Mouse (Mus musculus) heart, postnatal 0 days (tissue): ENCODE results near the gene D130052B06Rik. TPM values are rescaled to one million over a fixed set of nuclear protein-coding genes. Genes with fewer than 3 reads are reported as not detected.
A peak's percentile ranks its signal among the peaks of the same experiment; 100 is the strongest.

Experiments
- ATAC-seq: fragments of 200-750 bp; cut with Nextera tagmentation; 2 replicates; pipeline ENCODE4 v1.8.0; 2017; ENCODE audit warnings: low read depth, moderate number of reproducible peaks, moderate library complexity; ENCODE audit not compliant: insufficient read depth
- DNase-seq: peaks from one replicate; pipeline ENCODE4 v3.0.0-alpha.2; 2016; ENCODE audit warnings: low spot score
- H3K27ac ChIP-seq: fragments of 300-500 bp; sonication (generic); 2 replicates; pipeline ENCODE4 v1.5.1; 2014; ENCODE audit warnings: low read depth, mild to moderate bottlenecking
- H3K27me3 ChIP-seq: fragments of 300-500 bp; sonication (generic); 2 replicates; pipeline ENCODE4 v1.6.1; 2014; ENCODE audit warnings: low read length, mixed read lengths; ENCODE audit not compliant: control insufficient read depth, insufficient read depth
- H3K36me3 ChIP-seq: fragments of 300-500 bp; sonication (generic); replicated peaks from 2 replicates; pipeline ENCODE4 v1.6.1; 2014; ENCODE audit warnings: low read length, mixed read lengths; ENCODE audit not compliant: control insufficient read depth, insufficient read depth
- H3K4me1 ChIP-seq: fragments of 300-500 bp; sonication (generic); 2 replicates; pipeline ENCODE4 v1.6.1; 2014; ENCODE audit warnings: antibody characterized with exemption; ENCODE audit not compliant: control insufficient read depth, insufficient read depth
- H3K4me2 ChIP-seq: fragments of 300-500 bp; sonication (generic); 2 replicates; pipeline ENCODE4 v1.6.1; 2014; ENCODE audit warnings: low read depth, mild to moderate bottlenecking, low read length, moderate library complexity
- H3K4me3 ChIP-seq: fragments of 300-500 bp; sonication (generic); 2 replicates; pipeline ENCODE4 v1.5.1; 2014; ENCODE audit warnings: low read depth, low read length
- H3K9ac ChIP-seq: fragments of 300-500 bp; sonication (generic); replicated peaks from 2 replicates; pipeline ENCODE4 v1.6.1; 2014; ENCODE audit warnings: low read depth, low read length, mixed read lengths
- H3K9me3 ChIP-seq: fragments of 300-500 bp; sonication (generic); replicated peaks from 2 replicates; pipeline ENCODE4 v1.6.1; 2016; ENCODE audit warnings: low read length; ENCODE audit not compliant: control insufficient read depth
- CTCF ChIP-seq: IDR thresholded peaks from 2 replicates; pipeline ENCODE4 v1.5.1; 2016; ENCODE audit warnings: antibody characterized with exemption, control low read depth, low read depth
- EP300 ChIP-seq: IDR thresholded peaks from 2 replicates; pipeline ENCODE4 v1.6.1; 2016; ENCODE audit warnings: antibody characterized with exemption, low read depth
- WGBS: fragments of 180-500 bp; shearing (Covaris S2); extraction: QIAGEN DNeasy Blood & Tissue Kit; methylation state at CpG from one replicate; pipeline ENCODE4 v1.1.7; 2014; 5-methylcytosine and 5-hydroxymethylcytosine counted together
- polyA plus RNA-seq: library from polyadenylated mRNA; unstranded; fragments of >200 nt; fragmentation: Nextera tagmentation; extraction: Ambion mirVana; gene quantifications from 2 replicates; pipeline ENCODE4 v1.2.1, GENCODE M21; 2015
- total RNA-seq: library from RNA; depleted of rRNA; stranded (reverse); fragments of >200 nt; gene quantifications from 2 replicates; pipeline ENCODE4 v1.2.3, GENCODE M21; 2014; ENCODE audit warnings: low replicate concordance; rRNA removed

Gene D130052B06Rik
- total RNA-seq (not detected in 2 replicates), polyA plus RNA-seq (not detected in 2 replicates)

GRCm38 (mm10) chr11:33598986-33599385 is at the start of gene D130052B06Rik:
Gene D130052B06Rik (plus strand): TSS chr11:33599302.
- H3K36me3 ChIP-seq = no peaks in the 10 kb centered on the region
- no peak for ATAC-seq

GRCm38 (mm10) chr11:33550861-33551560 is 48.1 kb upstream of the D130052B06Rik start:
- no peak overlapping the region for H3K9ac ChIP-seq
- H3K4me2 ChIP-seq = peak overlapping the region; percentile 22
- H3K4me3 ChIP-seq = no peak overlapping the region
- H3K36me3 ChIP-seq = no peaks in the 10 kb centered on the region
- 39% methylated on average over 14 of the region's 14 CpGs for WGBS
- H3K4me1 ChIP-seq = no peaks in the 10 kb centered on the region
- H3K9me3 ChIP-seq = no peaks in the 10 kb centered on the region
- TF ChIP-seq EP300 = no peak
- no peak for TF ChIP-seq CTCF
- peak; percentile 39; the same call in 1 of the 2 replicates for ATAC-seq
- peak; percentile 7 for DNase-seq
- no peak overlapping the region for H3K27ac ChIP-seq
- H3K27me3 ChIP-seq = no peaks in the 10 kb centered on the region

More at GRCm38 (mm10) chr11:33598986-33599385, at the start of gene D130052B06Rik:
- no peaks in the 10 kb centered on the region for H3K27me3 ChIP-seq
- no peak within 1 kb of the TSS for H3K9ac ChIP-seq
- H3K9me3 ChIP-seq = no peaks in the 10 kb centered on the region
- H3K27ac ChIP-seq = no peak within 1 kb of the TSS
- no peaks in the 10 kb centered on the region for H3K4me1 ChIP-seq
- no peak within 1 kb of the TSS for H3K4me3 ChIP-seq
- no peak for DNase-seq
- WGBS = 71% methylated on average over 4 of the region's 4 CpGs
- H3K4me2 ChIP-seq = no peak within 1 kb of the TSS
- TF ChIP-seq EP300 = no peak
- no peak for TF ChIP-seq CTCF

- Histone ChIP-seq H3K4me2 (no peak overlapping the region), H3K36me3 (no peaks in the 10 kb centered on the region), H3K27ac (no peak overlapping the region), H3K9ac (no peak overlapping the region), H3K4me1 (no peaks in the 10 kb centered on the region), H3K27me3 (no peaks in the 10 kb centered on the region), H3K9me3 (no peaks in the 10 kb centered on the region), H3K4me3 (no peak overlapping the region)
- DNase-seq (no peak), ATAC-seq (no peak)
- TF ChIP-seq EP300 (no peak), CTCF (peak; percentile 38)
- whole genome bisulfite sequencing = 72% methylated on average over 8 of the region's 8 CpGs
These were observed 45.0 kb upstream of the D130052B06Rik start for GRCm38 (mm10) chr11:33554123-33554522.

DNA sequence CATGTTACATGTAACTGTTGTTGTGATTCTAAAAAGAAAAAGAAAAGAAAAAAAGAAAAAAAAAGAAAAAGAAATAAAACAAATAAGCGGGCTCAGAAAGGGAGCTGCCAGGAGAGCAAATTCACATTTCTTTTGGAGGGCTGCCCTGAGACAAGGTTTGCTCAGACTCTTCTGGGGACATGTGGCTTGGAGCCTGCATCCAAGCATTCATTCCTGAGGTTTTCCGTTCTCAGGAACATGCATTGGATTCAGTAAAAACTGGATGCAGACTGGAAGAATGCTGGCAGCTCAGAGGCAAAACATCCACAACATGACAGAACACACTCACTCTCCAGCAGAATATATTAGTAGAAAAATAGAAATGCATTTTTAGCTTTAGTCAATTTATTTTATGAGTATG is 35.2 kb upstream of the D130052B06Rik start:
- ATAC-seq = no peak
- Histone ChIP-seq H3K4me3 (no peak overlapping the region), H3K4me2 (no peak overlapping the region), H3K4me1 (no peaks in the 10 kb centered on the region), H3K9ac (no peak overlapping the region), H3K27ac (no peak overlapping the region), H3K27me3 (no peaks in the 10 kb centered on the region), H3K9me3 (no peaks in the 10 kb centered on the region), H3K36me3 (no peaks in the 10 kb centered on the region)
- 71% methylated on average over 2 of the region's 2 CpGs for WGBS
- TF ChIP-seq EP300 = no peak
- TF ChIP-seq CTCF = no peak
- DNase-seq = no peak

DNA sequence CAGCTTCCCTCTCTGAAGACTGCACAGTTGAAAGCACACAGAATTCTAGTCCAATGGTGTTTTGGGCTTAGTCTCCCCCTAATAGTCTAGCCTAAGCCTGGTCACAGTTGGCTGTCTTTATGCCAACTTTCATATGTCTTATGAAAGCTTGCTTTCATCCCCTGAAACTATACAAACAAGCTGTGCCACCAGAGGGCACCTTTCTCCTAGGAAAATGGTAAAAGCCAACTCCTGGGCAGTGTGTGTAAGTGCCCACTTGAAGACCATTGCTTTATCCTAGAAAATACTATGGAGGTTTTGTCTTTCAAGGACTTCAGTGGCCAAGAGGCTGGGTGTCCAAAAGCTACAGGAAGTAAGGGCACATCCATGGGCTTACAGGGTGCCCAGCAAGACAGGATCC is 28.7 kb upstream of the D130052B06Rik start:
- no peaks in the 10 kb centered on the region for H3K4me1 ChIP-seq
- no peak for DNase-seq
- H3K9ac ChIP-seq = no peak overlapping the region
- no peak for ATAC-seq
- no peak overlapping the region for H3K27ac ChIP-seq
- H3K4me3 ChIP-seq = no peak overlapping the region
- TF ChIP-seq CTCF = peak; percentile 17
- no peak for TF ChIP-seq EP300
- no peak overlapping the region for H3K4me2 ChIP-seq
- no peaks in the 10 kb centered on the region for H3K36me3 ChIP-seq
- no peaks in the 10 kb centered on the region for H3K9me3 ChIP-seq
- no peaks in the 10 kb centered on the region for H3K27me3 ChIP-seq

DNA sequence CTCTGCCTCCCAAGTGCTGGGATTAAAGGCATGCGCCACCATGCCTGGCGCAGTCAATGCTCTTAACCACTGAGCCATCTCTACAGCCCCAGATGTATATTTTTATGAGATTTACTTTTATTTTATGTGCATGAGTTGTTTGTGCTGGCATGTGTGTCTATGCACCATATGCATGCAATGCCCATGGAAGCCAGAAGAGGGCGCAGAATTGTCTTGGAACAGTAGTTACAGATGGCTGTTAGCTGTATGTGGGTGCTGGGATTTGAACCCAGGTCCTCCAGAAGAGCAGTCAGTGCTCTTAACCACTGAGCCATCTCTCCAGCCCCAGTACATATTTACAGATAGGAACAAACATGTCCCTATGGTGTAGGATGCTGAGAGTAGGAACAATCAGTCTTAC is 24.2 kb upstream of the D130052B06Rik start:
- 80% methylated on average over 3 of the region's 3 CpGs for WGBS
- H3K4me3 ChIP-seq = no peak overlapping the region
- H3K27me3 ChIP-seq = no peaks in the 10 kb centered on the region
- no peak for TF ChIP-seq EP300
- no peak overlapping the region for H3K4me2 ChIP-seq
- no peaks in the 10 kb centered on the region for H3K36me3 ChIP-seq
- no peaks in the 10 kb centered on the region for H3K4me1 ChIP-seq
- DNase-seq = no peak
- no peak overlapping the region for H3K9ac ChIP-seq
- no peaks in the 10 kb centered on the region for H3K9me3 ChIP-seq
- no peak for ATAC-seq
- H3K27ac ChIP-seq = no peak overlapping the region
